Mouse (Mus musculus) c-Kit-positive CD71-positive TER-119-negative erythroid progenitor cells, embryonic 14.5 days (primary cell): ENCODE measurements around the gene Rps24.
"Not testable (repeated sequence)": the region's sequence is repeated elsewhere in the genome, so short reads cannot be mapped to it uniquely, and the experiment has no call there.

ENCODE experiments used
- DNase-seq: peaks from one replicate; pipeline ENCODE4 v3.0.0-alpha.2; 2013; ENCODE audit warnings: low read depth

Gene Rps24

GRCm38 (mm10) chr14:24486773-24487227 lies at the start of gene Rps24, which contains the start of gene Polr3a:
TSS of gene Rps24 (plus strand) at chr14:24487125.
TSS of gene Polr3a (minus strand) at chr14:24487058.
- DNase-seq: peak; percentile 83

GRCm38 (mm10) chr14:24443529-24443928 lies 43.4 kb upstream of the Rps24 start:
- DNase-seq: not testable (repeated sequence)

- DNase-seq: no peak
Measured at GRCm38 (mm10) chr14:24458191-24458590, 28.7 kb upstream of the Rps24 start.

GRCm38 (mm10) chr14:24468806-24469205 lies 18.1 kb upstream of the Rps24 start:
- no peak for DNase-seq

- DNase-seq: no peak
Measured at GRCm38 (mm10) chr14:24486241-24486767, 621 bp upstream of the Rps24 start.

- DNase-seq: not testable (repeated sequence)
Measured at GRCm38 (mm10) chr14:24489772-24490171, 2.8 kb downstream of the Rps24 start.

- peak; percentile 85 for DNase-seq
Measured at GRCm38 (mm10) chr14:24490468-24491265, 3.7 kb downstream of the Rps24 start.

GRCm38 (mm10) chr14:24491266-24491981 lies 4.5 kb downstream of the Rps24 start:
- no peak for DNase-seq

- DNase-seq: no peak
Measured at GRCm38 (mm10) chr14:24493256-24493655, 6.3 kb downstream of the Rps24 start.

- DNase-seq: no peak
Measured at GRCm38 (mm10) chr14:24496507-24496906, 9.6 kb downstream of the Rps24 start.

GRCm38 (mm10) chr14:24497443-24497842 lies 10.5 kb downstream of the Rps24 start:
- DNase-seq: no peak

GRCm38 (mm10) chr14:24498561-24499255 lies 11.8 kb downstream of the Rps24 start:
- no peak for DNase-seq

GRCm38 (mm10) chr14:24499478-24499877 lies 12.6 kb downstream of the Rps24 start:
- no peak for DNase-seq

GRCm38 (mm10) chr14:24500091-24500844 lies 13.3 kb downstream of the Rps24 start:
- peak; percentile 63 for DNase-seq

- DNase-seq: no peak
Measured at GRCm38 (mm10) chr14:24500845-24501186, 13.9 kb downstream of the Rps24 start.

- no peak for DNase-seq
Measured at GRCm38 (mm10) chr14:24501256-24501655, 14.3 kb downstream of the Rps24 start.

GRCm38 (mm10) chr14:24507452-24508069 lies 20.6 kb downstream of the Rps24 start:
- DNase-seq: no peak

- no peak for DNase-seq
Measured at GRCm38 (mm10) chr14:24508070-24508773, 21.3 kb downstream of the Rps24 start.

- DNase-seq: no peak
Measured at GRCm38 (mm10) chr14:24509557-24509956, 22.6 kb downstream of the Rps24 start.

- DNase-seq: no peak
Measured at GRCm38 (mm10) chr14:24510218-24510617, 23.3 kb downstream of the Rps24 start.
